Mouse (Mus musculus): ENCODE data around the gene Ugt2b38. TPM values are rescaled to one million over a fixed set of nuclear protein-coding genes. Genes with fewer than 3 reads are reported as not detected.
"Not testable (repeated sequence)": the region's sequence is repeated elsewhere in the genome, so short reads cannot be mapped to it uniquely, and the experiment has no call there.

Ugt2b38 gene
- polyA plus RNA-seq, 1 experiment from 2014 or later = not detected

- H3K36me3 ChIP-seq (ENCODE audit: control insufficient read depth, insufficient read depth, low read length) = no peaks in the 10 kb centered on the region
- no peaks in the 10 kb centered on the region for H3K4me1 ChIP-seq (ENCODE audit: control insufficient read depth, insufficient read depth, low read length)
- no peaks in the 10 kb centered on the region for H3K9me3 ChIP-seq (ENCODE audit: control insufficient read depth, low read length)
- ATAC-seq (ENCODE audit: low read depth) = no peak
- no peak overlapping the region for H3K4me3 ChIP-seq (ENCODE audit: low read depth, low read length)
- no peak overlapping the region for H3K27ac ChIP-seq (ENCODE audit: low read depth, low read length)
- H3K27me3 ChIP-seq (ENCODE audit: control insufficient read depth, insufficient read depth, low read length) = no peaks in the 10 kb centered on the region
- H3K4me2 ChIP-seq (ENCODE audit: low read depth, low read length) = no peak overlapping the region
- 84% methylated on average over 2 of the region's 2 CpGs for WGBS
- H3K9ac ChIP-seq (replicated peaks; ENCODE audit: low read depth, low read length) = no peak overlapping the region
Observed at GRCm38 (mm10) chr5:87390818-87391217, 33.2 kb downstream of the Ugt2b38 start.

- no peak overlapping the region for H3K27ac ChIP-seq (ENCODE audit: low read depth, low read length)
- H3K36me3 ChIP-seq (ENCODE audit: control insufficient read depth, insufficient read depth, low read length) = no peaks in the 10 kb centered on the region
- H3K27me3 ChIP-seq (ENCODE audit: control insufficient read depth, insufficient read depth, low read length) = no peaks in the 10 kb centered on the region
- no peak overlapping the region for H3K4me3 ChIP-seq (ENCODE audit: low read depth, low read length)
- no peaks in the 10 kb centered on the region for H3K4me1 ChIP-seq (ENCODE audit: control insufficient read depth, insufficient read depth, low read length)
- no peak overlapping the region for H3K4me2 ChIP-seq (ENCODE audit: low read depth, low read length)
- WGBS = 83% methylated on average over 2 of the region's 2 CpGs
- H3K9ac ChIP-seq (replicated peaks; ENCODE audit: low read depth, low read length) = no peak overlapping the region
- H3K9me3 ChIP-seq (ENCODE audit: control insufficient read depth, low read length) = no peaks in the 10 kb centered on the region
- ATAC-seq (ENCODE audit: low read depth) = no peak
Observed at GRCm38 (mm10) chr5:87380234-87380633, 43.8 kb downstream of the Ugt2b38 start.

DNA sequence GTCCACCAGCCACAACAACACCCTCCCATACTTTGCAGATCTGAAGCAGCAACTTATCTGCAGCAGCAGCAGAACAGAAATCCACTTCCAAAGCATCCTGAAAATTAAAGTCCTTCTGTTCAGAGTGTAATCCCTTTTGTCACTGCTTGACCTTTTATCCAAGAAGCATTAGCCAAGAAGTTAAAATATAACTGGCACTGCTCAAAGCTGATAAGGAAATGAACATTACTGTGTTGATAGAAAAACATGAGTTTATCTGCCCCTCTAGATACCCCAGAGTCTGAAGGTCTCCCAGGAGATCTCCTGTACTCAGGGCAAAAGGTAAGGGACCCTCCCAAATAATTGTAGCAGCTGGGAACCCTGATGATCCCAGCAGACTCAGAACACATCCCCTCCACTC lies 44.2 kb downstream of the Ugt2b38 start:
- H3K4me3 ChIP-seq (ENCODE audit: low read depth, low read length) = no peak overlapping the region
- H3K36me3 ChIP-seq (ENCODE audit: control insufficient read depth, insufficient read depth, low read length) = no peaks in the 10 kb centered on the region
- H3K4me2 ChIP-seq (ENCODE audit: low read depth, low read length) = no peak overlapping the region
- H3K27ac ChIP-seq (ENCODE audit: low read depth, low read length) = no peak overlapping the region
- no peak overlapping the region for H3K9ac ChIP-seq (replicated peaks; ENCODE audit: low read depth, low read length)
- H3K9me3 ChIP-seq (ENCODE audit: control insufficient read depth, low read length) = no peaks in the 10 kb centered on the region
- ATAC-seq (ENCODE audit: low read depth) = no peak
- H3K27me3 ChIP-seq (ENCODE audit: control insufficient read depth, insufficient read depth, low read length) = no peaks in the 10 kb centered on the region
- no peaks in the 10 kb centered on the region for H3K4me1 ChIP-seq (ENCODE audit: control insufficient read depth, insufficient read depth, low read length)

DNA sequence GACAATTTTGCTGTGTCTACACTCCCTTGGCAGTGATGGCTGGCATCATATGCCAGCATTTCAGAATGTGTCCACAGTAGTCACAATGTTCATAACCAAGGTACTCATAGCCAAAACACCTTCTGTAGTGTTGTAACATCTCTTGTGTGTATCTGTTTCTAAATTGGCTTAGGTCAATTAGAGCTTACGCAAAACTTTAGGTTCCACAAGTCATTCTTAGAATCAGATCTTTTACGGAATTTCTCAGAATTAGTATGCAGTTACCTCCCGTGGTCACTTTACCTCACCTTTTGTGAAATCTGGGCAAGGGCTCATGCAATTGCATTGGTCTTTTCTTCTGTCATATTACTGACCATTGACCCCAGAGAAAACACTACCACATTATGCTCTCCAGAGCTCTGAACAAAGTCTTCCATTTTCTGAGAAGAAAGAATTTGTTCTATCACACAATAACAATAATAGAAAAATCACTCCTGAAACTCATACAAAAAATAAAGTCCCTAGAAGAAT lies 48.1 kb downstream of the Ugt2b38 start:
- Histone ChIP-seq H3K4me1 (ENCODE audit: control insufficient read depth, insufficient read depth, low read length) (no peaks in the 10 kb centered on the region), H3K9ac (replicated peaks; ENCODE audit: low read depth, low read length) (no peak overlapping the region), H3K4me3 (ENCODE audit: low read depth, low read length) (no peak overlapping the region), H3K36me3 (ENCODE audit: control insufficient read depth, insufficient read depth, low read length) (no peaks in the 10 kb centered on the region), H3K4me2 (ENCODE audit: low read depth, low read length) (no peak overlapping the region), H3K9me3 (ENCODE audit: control insufficient read depth, low read length) (no peaks in the 10 kb centered on the region), H3K27ac (ENCODE audit: low read depth, low read length) (no peak overlapping the region), H3K27me3 (ENCODE audit: control insufficient read depth, insufficient read depth, low read length) (no peaks in the 10 kb centered on the region)
- 90% methylated on average over 3 of the region's 3 CpGs for whole genome bisulfite sequencing
- no peak for ATAC-seq (ENCODE audit: low read depth)

GRCm38 (mm10) chr5:87373502-87373863 lies 50.5 kb downstream of the Ugt2b38 start:
- H3K9ac ChIP-seq (replicated peaks; ENCODE audit: low read depth, low read length) = no peak overlapping the region
- H3K27me3 ChIP-seq (ENCODE audit: control insufficient read depth, insufficient read depth, low read length) = no peaks in the 10 kb centered on the region
- no peak overlapping the region for H3K4me2 ChIP-seq (ENCODE audit: low read depth, low read length)
- no peak overlapping the region for H3K4me3 ChIP-seq (ENCODE audit: low read depth, low read length)
- no peaks in the 10 kb centered on the region for H3K4me1 ChIP-seq (ENCODE audit: control insufficient read depth, insufficient read depth, low read length)
- no peak for ATAC-seq (ENCODE audit: low read depth)
- H3K36me3 ChIP-seq (ENCODE audit: control insufficient read depth, insufficient read depth, low read length) = no peaks in the 10 kb centered on the region
- 77% methylated on average over 1 of the region's 1 CpGs for WGBS
- H3K27ac ChIP-seq (ENCODE audit: low read depth, low read length) = no peak overlapping the region
- no peaks in the 10 kb centered on the region for H3K9me3 ChIP-seq (ENCODE audit: control insufficient read depth, low read length)

DNA sequence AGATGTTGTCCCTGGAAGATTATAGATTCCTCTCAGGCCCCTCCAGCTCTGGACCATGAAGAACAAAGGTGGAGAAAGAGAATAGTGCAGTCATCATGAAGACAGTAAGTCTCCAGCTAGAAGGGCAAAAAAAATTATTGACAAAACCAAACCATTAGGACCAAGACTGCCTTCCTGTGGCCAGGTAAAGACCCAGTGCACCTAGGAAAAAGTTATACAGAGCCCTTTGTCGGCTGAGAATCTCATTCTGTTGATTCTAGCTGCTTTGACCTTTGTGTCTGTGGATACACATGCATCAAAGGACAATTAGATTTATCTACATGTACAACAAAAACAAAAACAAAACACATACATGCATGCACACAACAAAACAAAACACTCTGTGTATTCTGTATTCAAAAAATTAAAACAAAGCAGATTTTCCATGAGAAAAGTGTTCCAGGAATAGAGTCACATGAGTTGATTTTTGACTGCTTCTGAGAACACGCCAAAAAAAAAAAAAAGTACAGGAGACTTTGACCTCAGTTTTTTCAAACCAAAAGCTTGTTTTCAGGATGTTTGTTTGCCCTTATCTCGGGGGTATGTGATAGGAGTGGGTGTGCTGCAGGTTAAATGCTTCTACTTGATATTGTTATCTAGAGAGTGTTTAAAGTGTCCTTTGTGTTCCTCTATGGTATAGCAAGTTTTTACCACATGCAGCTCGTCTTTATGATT lies 51.1 kb downstream of the Ugt2b38 start:
- H3K36me3 ChIP-seq (ENCODE audit: control insufficient read depth, insufficient read depth, low read length); H3K4me3 ChIP-seq (ENCODE audit: low read depth, low read length); ATAC-seq (ENCODE audit: low read depth); H3K9ac ChIP-seq (replicated peaks; ENCODE audit: low read depth, low read length); H3K4me2 ChIP-seq (ENCODE audit: low read depth, low read length); H3K27me3 ChIP-seq (ENCODE audit: control insufficient read depth, insufficient read depth, low read length); H3K27ac ChIP-seq (ENCODE audit: low read depth, low read length); H3K4me1 ChIP-seq (ENCODE audit: control insufficient read depth, insufficient read depth, low read length); H3K9me3 ChIP-seq (ENCODE audit: control insufficient read depth, low read length): not testable (repeated sequence)
- 75% methylated on average over 4 of the region's 4 CpGs for WGBS

Other genes with a start within 250 kb of the Ugt2b38 start
- gene Ugt2b37, start 169.4 kb downstream of the Ugt2b38 start, polyA plus RNA-seq (2014; fragmentation: Nextera tagmentation; extraction: Ambion mirVana) = not detected in 2 replicates
- not detected in 2 replicates for gene Ugt2a3, start 87.0 kb downstream of the Ugt2b38 start, polyA plus RNA-seq (2014; fragmentation: Nextera tagmentation; extraction: Ambion mirVana)
- not detected in 2 replicates for gene Ugt2a2, start 58.1 kb upstream of the Ugt2b38 start, polyA plus RNA-seq (2014; fragmentation: Nextera tagmentation; extraction: Ambion mirVana)
- gene Gm43638, start 62.6 kb upstream of the Ugt2b38 start, polyA plus RNA-seq (2014; fragmentation: Nextera tagmentation; extraction: Ambion mirVana) = not detected in 2 replicates
- not detected in 2 replicates for gene Ugt2a1, start 66.7 kb upstream of the Ugt2b38 start, polyA plus RNA-seq (2014; fragmentation: Nextera tagmentation; extraction: Ambion mirVana)
- not detected in 2 replicates for gene Sult1b1, start 114.0 kb upstream of the Ugt2b38 start, polyA plus RNA-seq (2014; fragmentation: Nextera tagmentation; extraction: Ambion mirVana)
- not detected in 2 replicates for gene Sult1d1, start 144.8 kb upstream of the Ugt2b38 start, polyA plus RNA-seq (2014; fragmentation: Nextera tagmentation; extraction: Ambion mirVana)
- not detected in 2 replicates for gene Sult1e1, start 167.4 kb upstream of the Ugt2b38 start, polyA plus RNA-seq (2014; fragmentation: Nextera tagmentation; extraction: Ambion mirVana)
- gene Csn1s1, start 242.0 kb upstream of the Ugt2b38 start, polyA plus RNA-seq (2014; fragmentation: Nextera tagmentation; extraction: Ambion mirVana) = not detected in 2 replicates

All from neural tube, embryonic 14.5 days (tissue).